Mouse (Mus musculus) hindbrain, embryonic 13.5 days (tissue): ENCODE measurements around the gene Olfr201. TPM values are rescaled to one million over a fixed set of nuclear protein-coding genes. Genes with fewer than 3 reads are reported as not detected.

Experiments used
- polyA plus RNA-seq: library from polyadenylated mRNA; unstranded; fragments of >200 nt; fragmentation: Nextera tagmentation; extraction: Ambion mirVana; gene quantifications from 2 replicates; pipeline ENCODE4 v1.2.1, GENCODE M21; 2015

Olfr201 gene
- polyA plus RNA-seq, 1 experiment from 2014 or later = not detected

Other genes starting within 250 kb of the Olfr201 start
- gene Olfr186, start 242.3 kb downstream of the Olfr201 start, polyA plus RNA-seq = not detected in 2 replicates
- gene Olfr187, start 232.9 kb downstream of the Olfr201 start, polyA plus RNA-seq = not detected in 2 replicates
- gene Olfr190, start 194.6 kb downstream of the Olfr201 start, polyA plus RNA-seq = not detected in 2 replicates
- gene Olfr191, start 182.8 kb downstream of the Olfr201 start, polyA plus RNA-seq = not detected in 2 replicates
- gene Olfr193, start 160.8 kb downstream of the Olfr201 start, polyA plus RNA-seq = not detected in 2 replicates
- not detected in 2 replicates for gene Olfr194, start 151.6 kb downstream of the Olfr201 start, polyA plus RNA-seq
- gene Olfr195, start 125.6 kb downstream of the Olfr201 start, polyA plus RNA-seq = not detected in 2 replicates
- gene Olfr196, start 102.2 kb downstream of the Olfr201 start, polyA plus RNA-seq = not detected in 2 replicates
- gene Olfr198, start 69.1 kb downstream of the Olfr201 start, polyA plus RNA-seq = not detected in 2 replicates
- not detected in 2 replicates for gene Olfr199, start 52.9 kb downstream of the Olfr201 start, polyA plus RNA-seq
- not detected in 2 replicates for gene Olfr202, start 14.2 kb upstream of the Olfr201 start, polyA plus RNA-seq
- gene Olfr203, start 26.2 kb upstream of the Olfr201 start, polyA plus RNA-seq = not detected in 2 replicates
- gene Olfr204, start 45.6 kb upstream of the Olfr201 start, polyA plus RNA-seq = not detected in 2 replicates
- not detected in 2 replicates for gene Olfr205, start 58.5 kb upstream of the Olfr201 start, polyA plus RNA-seq
- gene Olfr206, start 76.6 kb upstream of the Olfr201 start, polyA plus RNA-seq = not detected in 2 replicates
- gene Olfr209, start 91.4 kb upstream of the Olfr201 start, polyA plus RNA-seq = not detected in 2 replicates
- gene Gabrr3, start 134.7 kb upstream of the Olfr201 start, polyA plus RNA-seq = 0.10 TPM in 1 of 2 replicates, not detected in the other
- 13.3 and 13.7 TPM in 2 replicates for gene Riox2, start 199.1 kb upstream of the Olfr201 start, polyA plus RNA-seq